Mouse (Mus musculus): ENCODE results near the gene Dctn1. TPM values are rescaled to one million over a fixed set of nuclear protein-coding genes. Genes with fewer than 3 reads are reported as not detected.

The Dctn1 gene
- polyA plus RNA-seq, 1 experiment from 2014 or later: 78.1 TPM

DNA sequence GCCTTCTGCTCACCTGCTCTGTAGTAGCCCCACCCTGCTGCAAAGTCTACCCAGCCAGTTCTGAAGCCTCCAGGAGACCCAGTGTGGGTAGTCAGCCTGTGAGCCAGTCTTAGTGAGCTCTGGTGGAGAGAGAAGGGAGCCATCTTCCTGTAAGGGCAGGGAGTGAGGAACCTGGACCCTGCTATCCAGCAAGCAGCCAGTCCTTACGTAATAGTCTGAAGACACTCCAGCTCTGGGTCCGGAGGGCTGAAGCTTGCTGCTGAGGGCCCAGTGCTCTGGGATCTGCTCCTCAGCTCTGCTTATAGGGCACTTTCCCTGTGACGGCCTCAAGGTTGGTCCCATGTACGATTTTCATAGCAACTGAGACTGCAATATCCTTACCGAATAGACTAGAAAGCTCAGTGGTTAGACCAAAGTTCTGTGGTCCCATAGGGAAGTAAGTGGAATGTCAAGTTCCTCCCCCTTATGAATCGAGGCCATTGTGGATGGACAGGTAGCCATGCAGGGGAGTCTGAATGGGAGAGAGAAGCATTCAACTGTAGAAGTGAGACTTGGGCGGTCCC lies 30.7 kb upstream of the Dctn1 start, which contains the start of gene Rtkn:
Rtkn (plus strand) TSS at position 513 of the 563 bp plus-strand sequence.
- Histone ChIP-seq H3K9ac (ENCODE audit: low read length) (peak within 1 kb of the TSS; percentile 94), H3K36me3 (ENCODE audit: control insufficient read depth, insufficient read depth) (no peaks in the 10 kb centered on the region), H3K27me3 (ENCODE audit: control insufficient read depth, insufficient read depth, low read length) (no peaks in the 10 kb centered on the region), H3K4me3 (ENCODE audit: low read length) (peak within 1 kb of the TSS; percentile 68), H3K9me3 (replicated peaks; ENCODE audit: control insufficient read depth, low read length) (no peaks in the 10 kb centered on the region), H3K27ac (ENCODE audit: low read length) (peak within 1 kb of the TSS; percentile 99), H3K4me1 (ENCODE audit: control insufficient read depth, insufficient read depth, low read length) (peaks cover 20% of the 10 kb centered on the region), H3K4me2 (ENCODE audit: low read depth, low read length) (peak within 1 kb of the TSS; percentile 81)
- no peak for ATAC-seq (replicated peaks; ENCODE audit: extremely low read depth, insufficient read depth, low FRiP score)
- 64% methylated on average over 7 of the region's 7 CpGs for WGBS

DNA sequence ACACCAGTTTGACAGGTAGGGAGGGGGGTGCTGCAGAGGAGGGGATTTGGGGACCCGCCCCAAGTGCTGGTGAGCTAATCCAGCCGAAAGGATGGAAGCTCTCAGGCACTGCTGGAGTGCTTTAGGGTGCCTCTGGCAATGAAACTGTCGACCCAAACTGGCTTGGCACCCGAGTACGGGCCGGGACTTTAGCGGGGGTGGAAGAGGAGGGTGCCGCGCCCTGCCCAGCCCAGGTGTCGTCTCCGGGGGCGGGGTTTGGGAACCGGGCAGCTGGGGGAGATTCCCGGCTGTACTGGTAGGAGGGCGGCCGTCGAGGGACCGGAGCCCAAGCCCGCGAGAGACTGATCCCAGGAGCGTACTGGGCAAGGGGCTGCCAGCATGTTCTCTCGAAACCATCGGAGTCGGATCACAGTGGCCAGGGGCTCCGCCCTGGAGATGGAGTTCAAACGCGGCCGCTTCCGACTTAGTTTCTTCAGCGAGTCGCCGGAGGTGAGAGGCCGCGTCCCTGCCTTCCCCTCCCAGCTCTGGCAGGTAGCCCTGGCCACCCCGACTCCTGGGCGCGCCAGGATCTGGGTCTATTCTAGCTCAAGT lies 30.1 kb upstream of the Dctn1 start:
- Histone ChIP-seq H3K27me3 (ENCODE audit: control insufficient read depth, insufficient read depth, low read length) (no peaks in the 10 kb centered on the region), H3K4me2 (ENCODE audit: low read depth, low read length) (peak overlapping the region; percentile 81), H3K4me3 (ENCODE audit: low read length) (peak overlapping the region; percentile 68), H3K27ac (ENCODE audit: low read length) (peak overlapping the region; percentile 99), H3K4me1 (ENCODE audit: control insufficient read depth, insufficient read depth, low read length) (peaks cover 20% of the 10 kb centered on the region), H3K9ac (ENCODE audit: low read length) (peak overlapping the region; percentile 94), H3K9me3 (replicated peaks; ENCODE audit: control insufficient read depth, low read length) (no peaks in the 10 kb centered on the region), H3K36me3 (ENCODE audit: control insufficient read depth, insufficient read depth) (no peaks in the 10 kb centered on the region)
- WGBS: 4% methylated on average over 36 of the region's 37 CpGs
- no peak for ATAC-seq (replicated peaks; ENCODE audit: extremely low read depth, insufficient read depth, low FRiP score)

DNA sequence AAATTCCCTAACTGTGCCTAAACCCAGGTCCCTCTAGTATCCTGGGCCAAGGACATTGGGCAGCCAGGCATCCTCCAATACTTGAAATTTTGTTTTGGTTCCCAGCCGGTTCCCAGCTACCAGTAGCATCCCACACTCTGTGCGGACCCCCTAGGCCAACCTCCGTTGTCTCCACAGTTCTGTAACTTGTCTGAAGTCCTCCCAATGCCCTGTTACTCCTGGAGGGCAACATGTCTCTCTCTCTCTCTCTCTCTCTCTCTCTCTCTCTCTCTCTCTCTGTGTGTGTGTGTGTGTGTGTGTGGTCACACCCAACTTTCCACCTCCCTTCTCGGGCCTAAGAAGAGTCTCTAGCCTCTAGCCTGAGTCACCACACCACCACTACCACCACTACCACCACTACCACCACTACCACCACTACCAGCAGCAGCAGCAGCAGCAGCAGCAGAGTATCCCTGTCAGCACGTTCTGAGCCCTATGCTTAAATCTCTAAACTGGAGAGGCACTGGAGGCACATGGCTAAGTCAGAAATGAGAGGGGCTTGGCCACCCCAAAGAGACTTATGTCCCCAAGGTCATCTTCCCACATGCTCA lies 29.3 kb upstream of the Dctn1 start:
- Histone ChIP-seq H3K4me3 (ENCODE audit: low read length) (peak overlapping the region; percentile 68), H3K4me1 (ENCODE audit: control insufficient read depth, insufficient read depth, low read length) (peaks cover 20% of the 10 kb centered on the region), H3K9ac (ENCODE audit: low read length) (peak overlapping the region; percentile 94), H3K9me3 (replicated peaks; ENCODE audit: control insufficient read depth, low read length) (no peaks in the 10 kb centered on the region), H3K27me3 (ENCODE audit: control insufficient read depth, insufficient read depth, low read length) (no peaks in the 10 kb centered on the region), H3K36me3 (ENCODE audit: control insufficient read depth, insufficient read depth) (no peaks in the 10 kb centered on the region), H3K27ac (ENCODE audit: low read length) (peak overlapping the region; percentile 99), H3K4me2 (ENCODE audit: low read depth, low read length) (peak overlapping the region; percentile 81)
- ATAC-seq (replicated peaks; ENCODE audit: extremely low read depth, insufficient read depth, low FRiP score): no peak
- 27% methylated on average over 5 of the region's 5 CpGs for WGBS

DNA sequence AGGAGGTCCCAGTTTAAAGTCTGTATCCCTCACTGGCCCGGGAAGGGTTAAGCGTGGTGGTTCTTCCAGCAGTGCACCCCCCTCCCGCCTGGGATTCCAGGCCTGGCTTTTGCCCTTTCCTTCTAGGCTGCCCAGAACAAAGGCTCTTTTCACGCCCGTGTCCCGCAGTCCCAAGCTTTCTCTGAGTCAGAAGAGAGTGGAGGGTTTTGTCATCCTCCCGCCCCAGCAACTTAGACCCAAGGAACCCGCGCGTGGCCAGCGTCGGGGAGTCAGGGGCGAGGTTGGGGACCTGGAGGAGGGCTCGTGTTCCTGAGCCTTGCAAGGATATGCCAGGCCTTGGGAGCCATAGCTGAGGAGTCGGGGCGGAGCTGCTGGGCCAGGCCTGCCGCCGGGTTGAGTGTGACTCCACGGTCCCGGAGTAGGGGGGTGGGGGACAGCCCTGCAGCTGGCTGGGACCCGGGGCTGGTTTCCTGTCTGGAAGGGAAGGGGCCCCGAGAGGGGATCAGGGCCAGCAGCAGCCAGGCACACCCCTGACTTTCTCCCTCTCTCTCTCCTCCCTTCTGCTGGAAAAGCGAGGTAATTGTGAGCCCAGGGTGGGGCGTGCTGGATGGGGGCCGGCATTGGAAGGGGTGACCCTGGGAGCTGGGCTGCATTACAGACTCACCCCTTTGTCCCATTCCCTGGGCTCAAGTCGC lies 28.7 kb upstream of the Dctn1 start:
- Histone ChIP-seq H3K27ac (ENCODE audit: low read length) (peak overlapping the region; percentile 99), H3K27me3 (ENCODE audit: control insufficient read depth, insufficient read depth, low read length) (no peaks in the 10 kb centered on the region), H3K36me3 (ENCODE audit: control insufficient read depth, insufficient read depth) (no peaks in the 10 kb centered on the region), H3K9me3 (replicated peaks; ENCODE audit: control insufficient read depth, low read length) (no peaks in the 10 kb centered on the region), H3K4me3 (ENCODE audit: low read length) (peak overlapping the region; percentile 68), H3K4me2 (ENCODE audit: low read depth, low read length) (peak overlapping the region; percentile 81), H3K9ac (ENCODE audit: low read length) (peak overlapping the region; percentile 94), H3K4me1 (ENCODE audit: control insufficient read depth, insufficient read depth, low read length) (peaks cover 25% of the 10 kb centered on the region)
- peak; percentile 80 for ATAC-seq (replicated peaks; ENCODE audit: extremely low read depth, insufficient read depth, low FRiP score)
- WGBS: under 1% methylated on average over 26 of the region's 26 CpGs

- ATAC-seq (replicated peaks; ENCODE audit: extremely low read depth, insufficient read depth, low FRiP score): peak; percentile 78
- H3K27me3 ChIP-seq (ENCODE audit: control insufficient read depth, insufficient read depth, low read length): no peaks in the 10 kb centered on the region
- no peaks in the 10 kb centered on the region for H3K36me3 ChIP-seq (ENCODE audit: control insufficient read depth, insufficient read depth)
- WGBS: 0% methylated on average over 12 of the region's 12 CpGs
- peaks cover 31% of the 10 kb centered on the region for H3K4me1 ChIP-seq (ENCODE audit: control insufficient read depth, insufficient read depth, low read length)
- H3K4me3 ChIP-seq (ENCODE audit: low read length): peak overlapping the region; percentile 68
- peak overlapping the region; percentile 99 for H3K27ac ChIP-seq (ENCODE audit: low read length)
- H3K4me2 ChIP-seq (ENCODE audit: low read depth, low read length): peak overlapping the region; percentile 81
- peak overlapping the region; percentile 94 for H3K9ac ChIP-seq (ENCODE audit: low read length)
- no peaks in the 10 kb centered on the region for H3K9me3 ChIP-seq (replicated peaks; ENCODE audit: control insufficient read depth, low read length)
Measured at GRCm38 (mm10) chr6:83137576-83137950, 28.2 kb upstream of the Dctn1 start.

DNA sequence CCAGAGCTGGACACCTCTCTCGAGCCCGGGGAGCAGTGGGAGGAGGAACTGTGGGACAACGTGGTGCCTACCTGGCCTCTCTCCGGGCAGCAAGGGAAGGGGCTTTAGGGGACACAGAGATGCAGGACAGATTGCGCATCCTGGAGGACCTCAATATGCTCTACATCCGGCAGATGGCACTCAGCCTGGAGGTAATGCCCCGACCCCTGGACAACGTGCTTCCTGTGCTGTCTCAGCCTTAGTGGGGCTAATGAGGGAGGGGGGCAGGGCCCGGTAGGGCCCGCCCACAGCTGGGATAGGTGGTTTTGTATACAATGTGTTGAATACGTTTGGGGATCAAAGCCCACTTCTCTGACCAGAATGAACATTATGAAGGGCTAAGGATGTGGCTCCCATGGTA lies 27.7 kb upstream of the Dctn1 start:
- Histone ChIP-seq H3K4me1 (ENCODE audit: control insufficient read depth, insufficient read depth, low read length) (peaks cover 32% of the 10 kb centered on the region), H3K9me3 (replicated peaks; ENCODE audit: control insufficient read depth, low read length) (no peaks in the 10 kb centered on the region), H3K36me3 (ENCODE audit: control insufficient read depth, insufficient read depth) (no peaks in the 10 kb centered on the region), H3K9ac (ENCODE audit: low read length) (peak overlapping the region; percentile 94), H3K27me3 (ENCODE audit: control insufficient read depth, insufficient read depth, low read length) (no peaks in the 10 kb centered on the region), H3K27ac (ENCODE audit: low read length) (peak overlapping the region; percentile 99), H3K4me3 (ENCODE audit: low read length) (peak overlapping the region; percentile 68), H3K4me2 (ENCODE audit: low read depth, low read length) (peak overlapping the region; percentile 81)
- peak; percentile 33 for ATAC-seq (replicated peaks; ENCODE audit: extremely low read depth, insufficient read depth, low FRiP score)
- WGBS: 2% methylated on average over 11 of the region's 11 CpGs

GRCm38 (mm10) chr6:83140044-83140443 lies 25.7 kb upstream of the Dctn1 start:
- no peaks in the 10 kb centered on the region for H3K9me3 ChIP-seq (replicated peaks; ENCODE audit: control insufficient read depth, low read length)
- H3K4me3 ChIP-seq (ENCODE audit: low read length): no peak overlapping the region
- H3K4me1 ChIP-seq (ENCODE audit: control insufficient read depth, insufficient read depth, low read length): peaks cover 32% of the 10 kb centered on the region
- H3K27me3 ChIP-seq (ENCODE audit: control insufficient read depth, insufficient read depth, low read length): no peaks in the 10 kb centered on the region
- no peak overlapping the region for H3K27ac ChIP-seq (ENCODE audit: low read length)
- no peak overlapping the region for H3K9ac ChIP-seq (ENCODE audit: low read length)
- H3K36me3 ChIP-seq (ENCODE audit: control insufficient read depth, insufficient read depth): no peaks in the 10 kb centered on the region
- ATAC-seq (replicated peaks; ENCODE audit: extremely low read depth, insufficient read depth, low FRiP score): no peak
- 89% methylated on average over 8 of the region's 8 CpGs for WGBS
- H3K4me2 ChIP-seq (ENCODE audit: low read depth, low read length): no peak overlapping the region

- H3K36me3 ChIP-seq (ENCODE audit: control insufficient read depth, insufficient read depth): no peaks in the 10 kb centered on the region
- H3K9ac ChIP-seq (ENCODE audit: low read length): peak overlapping the region; percentile 79
- peak overlapping the region; percentile 77 for H3K4me2 ChIP-seq (ENCODE audit: low read depth, low read length)
- peak overlapping the region; percentile 66 for H3K27ac ChIP-seq (ENCODE audit: low read length)
- H3K27me3 ChIP-seq (ENCODE audit: control insufficient read depth, insufficient read depth, low read length): no peaks in the 10 kb centered on the region
- no peaks in the 10 kb centered on the region for H3K9me3 ChIP-seq (replicated peaks; ENCODE audit: control insufficient read depth, low read length)
- ATAC-seq (replicated peaks; ENCODE audit: extremely low read depth, insufficient read depth, low FRiP score): no peak
- WGBS: 35% methylated on average over 4 of the region's 4 CpGs
- H3K4me1 ChIP-seq (ENCODE audit: control insufficient read depth, insufficient read depth, low read length): peaks cover 26% of the 10 kb centered on the region
- H3K4me3 ChIP-seq (ENCODE audit: low read length): peak overlapping the region; percentile 50
Measured at GRCm38 (mm10) chr6:83141636-83142035, 24.1 kb upstream of the Dctn1 start.
